Mouse (Mus musculus) lung, postnatal 36 days (tissue): ENCODE results near the gene Arcn1.

Source experiments
- DNase-seq: peaks from one replicate; pipeline ENCODE4 v3.0.0; 2022; ENCODE audit warnings: mixed read lengths

Gene Arcn1

GRCm38 (mm10) chr9:44740663-44741192 is 26.9 kb downstream of the Arcn1 start:
- no peak for DNase-seq

GRCm38 (mm10) chr9:44737240-44737949 is 30.2 kb downstream of the Arcn1 start:
- peak; percentile 76 for DNase-seq

- DNase-seq = no peak
Observed at GRCm38 (mm10) chr9:44736301-44736700, 31.3 kb downstream of the Arcn1 start.

DNA sequence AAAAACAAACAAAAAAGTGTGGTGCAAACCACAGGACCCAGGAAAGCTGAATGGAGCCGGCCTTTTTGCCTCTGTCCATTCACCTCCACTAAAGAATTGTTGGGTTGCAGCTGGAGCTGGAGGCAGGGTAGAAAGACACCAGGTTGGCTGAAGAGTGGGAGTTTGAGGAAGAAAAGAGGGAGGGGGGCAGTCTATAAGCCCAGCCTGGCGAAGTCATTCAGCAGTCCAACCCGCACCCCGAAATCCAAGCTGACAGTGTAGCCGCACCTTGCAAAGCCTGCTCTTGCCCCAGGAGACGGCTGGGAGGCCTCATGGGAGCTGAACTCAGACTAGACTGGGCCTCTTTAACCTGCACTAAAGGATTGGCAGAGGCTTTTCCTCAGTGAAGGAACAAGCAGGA is 31.8 kb downstream of the Arcn1 start:
- DNase-seq = no peak

- DNase-seq = peak; percentile 85
Observed at GRCm38 (mm10) chr9:44734524-44735494, 32.8 kb downstream of the Arcn1 start, which contains the start of gene Phldb1. TSS of gene Phldb1 (minus strand) at chr9:44735198.

DNA sequence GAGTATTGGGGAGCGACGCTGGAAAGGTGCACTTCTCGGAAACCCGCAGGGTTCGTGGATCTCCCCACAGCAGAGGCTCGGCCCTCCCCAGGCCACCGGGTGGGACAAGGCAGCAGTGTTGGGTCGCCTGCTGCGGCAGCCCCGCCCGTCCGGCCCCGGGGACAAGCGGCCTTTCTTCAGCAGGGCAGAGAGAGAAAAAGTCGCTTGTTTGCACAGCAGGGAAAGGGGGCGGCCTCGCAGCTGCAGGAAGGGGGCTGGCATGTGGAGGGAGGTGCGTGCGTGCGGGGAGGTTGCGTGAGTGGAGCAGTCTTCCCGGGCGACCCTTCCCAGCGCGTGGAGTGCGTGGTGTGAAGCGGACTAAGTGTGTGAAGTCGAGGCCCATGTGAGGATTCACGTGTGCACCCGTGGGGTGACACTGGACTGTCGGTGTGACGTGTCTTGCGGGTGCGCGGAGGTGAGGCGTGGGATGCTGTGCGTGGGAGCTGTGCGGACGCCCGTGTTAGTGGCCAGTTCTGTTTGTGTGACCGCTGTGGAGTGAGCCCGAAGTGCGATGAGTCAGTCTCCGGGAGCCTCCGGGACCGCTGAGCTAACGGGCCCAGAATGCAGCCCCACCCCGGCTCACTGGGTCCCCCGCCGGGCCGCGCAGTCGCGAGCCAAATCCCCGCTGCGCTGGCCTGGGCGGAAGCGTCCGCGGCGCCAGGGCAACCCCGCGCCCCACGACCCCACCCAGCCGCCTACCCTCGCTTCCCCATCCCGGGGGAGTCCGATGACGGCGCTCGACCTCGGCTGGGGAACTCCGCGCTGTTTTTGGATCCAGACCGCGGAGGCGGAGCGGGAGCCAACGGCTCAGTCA is 33.7 kb downstream of the Arcn1 start:
- DNase-seq = peak; percentile 72

DNA sequence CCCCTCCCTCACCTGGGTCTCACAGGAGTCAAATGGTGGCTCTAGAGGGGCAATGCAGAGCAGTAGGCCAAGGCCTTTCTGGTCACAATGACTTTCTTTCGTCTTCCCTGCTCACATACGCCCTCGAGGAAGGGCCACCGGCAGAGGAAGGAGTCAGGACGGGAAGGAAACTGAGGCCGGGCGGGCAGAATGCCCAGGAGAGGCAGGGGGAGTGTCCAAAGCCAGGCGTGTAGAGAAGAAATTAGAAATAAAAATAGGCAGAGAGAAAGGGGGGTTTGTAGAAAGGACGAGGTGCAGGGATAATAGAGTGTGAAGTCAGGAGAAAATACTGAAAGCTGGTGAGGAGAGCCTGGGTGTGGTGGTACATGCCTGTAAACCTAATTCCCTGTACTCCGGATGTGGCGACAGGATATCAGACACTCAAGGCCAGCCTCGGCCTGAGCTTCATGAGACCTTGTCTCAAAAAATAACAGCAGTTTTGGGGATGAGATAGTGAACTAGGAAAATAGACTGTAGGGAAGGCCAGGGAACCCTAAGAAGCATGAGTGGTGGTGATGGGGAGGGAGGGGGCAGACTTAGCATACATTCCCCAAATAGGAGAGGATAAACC is 34.6 kb downstream of the Arcn1 start:
- DNase-seq = peak; percentile 64

GRCm38 (mm10) chr9:44732130-44732549 is 35.5 kb downstream of the Arcn1 start:
- DNase-seq = no peak

DNA sequence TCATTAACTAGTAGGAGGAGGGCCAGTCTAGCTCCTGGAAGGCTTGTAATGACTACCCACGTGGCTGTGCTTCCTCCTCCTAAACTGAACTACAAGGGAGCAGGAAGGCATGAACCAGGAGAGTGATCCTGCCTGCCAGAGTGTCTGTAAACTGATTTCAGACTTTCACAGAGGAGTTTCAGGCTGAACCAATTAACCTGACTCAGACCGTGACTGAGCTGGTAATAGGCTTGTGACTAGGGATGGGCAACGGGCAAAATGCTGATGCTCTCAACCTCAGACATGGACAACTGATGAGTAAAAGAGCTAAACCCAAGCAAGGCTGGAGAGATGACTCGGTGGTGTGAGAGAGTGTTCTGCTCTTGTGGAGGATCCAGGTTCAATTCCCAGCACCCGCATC is 40.2 kb downstream of the Arcn1 start:
- no peak for DNase-seq

- peak; percentile 38 for DNase-seq
Observed at GRCm38 (mm10) chr9:44726431-44727146, 41.1 kb downstream of the Arcn1 start.

- no peak for DNase-seq
Observed at GRCm38 (mm10) chr9:44724665-44725064, 43.0 kb downstream of the Arcn1 start.

GRCm38 (mm10) chr9:44724223-44724622 is 43.4 kb downstream of the Arcn1 start:
- DNase-seq = peak; percentile 91

- DNase-seq = no peak
Observed at GRCm38 (mm10) chr9:44723521-44724041, 44.1 kb downstream of the Arcn1 start.

DNA sequence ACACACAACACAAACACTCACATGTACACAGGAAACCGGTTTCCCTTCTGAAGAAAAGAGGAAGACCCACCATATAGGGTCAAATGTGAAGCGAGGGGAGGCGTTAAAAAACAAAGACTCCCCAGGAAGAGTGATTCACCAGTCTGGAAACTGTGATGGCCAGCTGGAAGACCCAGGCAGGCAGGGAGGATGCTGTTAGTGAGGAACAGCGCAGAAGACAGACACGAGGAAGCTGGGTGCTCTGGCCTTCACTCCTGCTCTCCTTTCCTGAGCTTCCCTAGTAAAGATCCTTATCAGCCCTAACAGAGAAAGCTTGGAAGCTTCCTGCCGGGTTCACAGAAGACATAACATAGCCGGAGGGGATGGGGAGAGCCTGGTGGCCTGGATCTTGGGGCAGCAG is 44.6 kb downstream of the Arcn1 start:
- peak; percentile 53 for DNase-seq

GRCm38 (mm10) chr9:44722575-44722974 is 45.1 kb downstream of the Arcn1 start:
- no peak for DNase-seq

DNA sequence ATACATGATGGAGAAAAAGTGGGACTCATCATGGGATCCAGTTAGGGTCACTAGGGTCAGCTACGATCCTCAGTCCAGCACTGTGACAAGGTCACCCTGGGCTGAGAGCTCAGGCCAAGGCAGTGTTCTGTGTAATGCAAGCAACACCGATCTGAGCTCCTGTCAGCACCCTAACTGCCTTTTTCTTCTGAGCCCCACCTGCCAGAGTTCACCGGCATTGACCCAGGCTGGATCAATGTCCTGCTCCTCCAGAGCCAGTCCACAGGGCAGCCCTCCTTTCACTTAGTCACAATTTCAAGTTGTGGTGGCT is 45.8 kb downstream of the Arcn1 start:
- no peak for DNase-seq

DNA sequence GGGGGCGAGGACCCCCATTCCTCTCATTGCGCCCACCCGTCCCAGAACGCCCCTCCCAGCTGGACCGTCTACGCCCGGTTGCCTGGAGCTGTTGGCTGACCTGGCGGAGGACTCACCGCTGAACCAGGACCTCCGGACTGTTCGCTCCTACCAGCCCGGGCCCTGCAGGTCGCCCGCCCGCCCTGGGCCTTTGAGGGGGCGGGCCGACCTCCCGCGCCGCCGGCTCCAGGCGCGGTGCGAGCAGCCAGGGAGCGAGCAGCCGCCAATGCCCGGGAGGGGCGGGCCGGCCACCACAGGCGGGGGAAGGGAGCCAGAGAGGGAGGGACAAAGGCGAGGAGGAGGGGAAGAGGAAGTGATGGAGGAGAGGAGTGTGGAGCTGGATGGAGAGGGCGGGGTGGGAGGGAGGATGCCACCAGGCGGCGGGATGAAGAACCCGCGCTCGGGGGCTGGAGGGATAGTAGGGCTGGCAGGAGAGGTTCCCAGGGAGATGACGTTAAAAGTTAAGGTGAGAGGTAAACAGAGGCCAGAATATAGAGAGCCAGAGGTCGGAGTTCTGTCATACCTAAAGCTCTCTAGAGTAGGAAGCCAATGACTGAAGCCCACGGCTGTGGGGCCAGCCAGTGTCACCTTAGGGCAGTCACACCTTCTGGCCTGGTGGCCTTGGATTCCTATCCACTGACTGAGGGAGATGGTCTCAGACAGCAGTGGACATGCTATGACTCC is 46.3 kb downstream of the Arcn1 start:
- DNase-seq = peak; percentile 91

DNA sequence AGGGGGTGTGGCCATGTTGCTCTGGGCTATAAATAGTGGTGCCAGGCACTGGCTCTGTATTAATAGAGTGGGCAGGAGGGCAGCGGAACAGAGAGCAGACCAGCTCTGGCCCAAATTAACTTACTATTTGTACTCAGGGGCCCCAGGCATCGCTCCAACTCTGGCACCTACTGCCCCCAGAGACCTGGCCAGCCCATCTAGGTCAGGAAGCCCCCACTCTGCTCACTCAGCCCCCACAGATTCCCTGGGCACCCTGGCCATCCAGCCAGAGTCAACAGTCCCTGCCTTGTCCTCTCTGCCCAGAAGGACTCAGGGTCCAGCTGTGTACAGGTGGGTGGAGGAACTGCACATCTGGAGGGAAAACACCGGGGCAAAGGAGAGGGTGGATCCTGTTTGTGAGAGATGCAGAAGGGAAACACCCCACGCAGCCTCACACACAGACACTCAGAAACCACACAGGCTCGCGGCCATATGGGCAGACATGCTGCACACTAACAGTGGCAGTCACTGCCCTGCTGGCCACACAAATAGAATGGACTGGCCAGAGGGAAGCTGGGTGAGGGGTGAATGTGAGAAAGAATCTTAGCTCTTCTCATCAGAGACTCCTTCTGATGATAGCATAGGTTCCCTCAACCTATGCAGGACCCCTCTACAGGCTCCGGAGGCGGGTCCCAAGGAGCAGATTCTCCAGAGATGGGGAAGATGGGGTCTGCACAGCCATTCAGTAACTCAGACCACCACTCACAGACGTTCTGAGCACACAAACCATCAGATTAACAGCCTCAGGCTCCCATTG is 47.1 kb downstream of the Arcn1 start:
- no peak for DNase-seq

GRCm38 (mm10) chr9:44719632-44720357 is 47.9 kb downstream of the Arcn1 start:
- no peak for DNase-seq
